Mouse (Mus musculus): ENCODE measurements around the gene Gm21783. TPM values are rescaled to one million over a fixed set of nuclear protein-coding genes. Genes with fewer than 3 reads are reported as not detected.
"Not testable (repeated sequence)": the region's sequence is repeated elsewhere in the genome, so short reads cannot be mapped to it uniquely, and the experiment has no call there.

The Gm21783 gene
- not detected in 2 replicates for polyA plus RNA-seq (2016; fragmentation: Nextera tagmentation; extraction: Ambion mirVana)

DNA sequence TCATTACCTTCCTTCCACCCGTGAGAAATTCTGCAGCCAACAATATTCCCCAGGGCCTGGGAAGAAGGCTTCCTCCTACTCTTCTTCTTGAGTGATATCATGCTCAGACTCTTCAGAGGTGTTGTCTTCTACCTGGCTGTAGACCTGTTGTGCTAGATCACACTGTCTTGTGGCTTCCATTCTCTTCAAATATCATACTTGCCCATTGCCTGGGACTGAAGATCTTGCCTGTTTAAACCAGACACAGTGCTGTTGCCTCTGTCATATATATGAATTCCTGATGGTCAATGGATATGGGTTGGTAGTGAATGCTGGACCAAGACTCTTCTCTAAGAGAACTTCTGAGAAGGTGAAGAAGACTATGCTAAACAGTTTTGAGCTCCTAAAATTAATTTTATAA lies at the start of gene Gm21783:
Gm21783 (minus strand) TSS at position 101 of the 400 bp plus-strand sequence.
- not testable (repeated sequence) for H3K36me3 ChIP-seq; H3K4me3 ChIP-seq; DNase-seq (ENCODE audit: low spot score); H3K27me3 ChIP-seq (ENCODE audit: low read depth, poor library complexity, severe bottlenecking); H3K4me1 ChIP-seq; H3K27ac ChIP-seq (replicated peaks); H3K9me3 ChIP-seq (replicated peaks)
- WGBS: no CpG with 5 or more reads among the region's 1 CpGs
